Mouse (Mus musculus) midbrain, embryonic 12.5 days (tissue): Measurements from ENCODE around the gene Prkab2. TPM values are rescaled to one million over a fixed set of nuclear protein-coding genes. Genes with fewer than 3 reads are reported as not detected.

Experiments
- ATAC-seq: fragments of 200-750 bp; cut with Nextera tagmentation; 2 replicates; pipeline ENCODE4 v1.8.0; 2017; ENCODE audit warnings: low read depth, moderate TSS enrichment, moderate library complexity; ENCODE audit not compliant: low FRiP score
- H3K27ac ChIP-seq: fragments of 300-500 bp; sonication (generic); replicated peaks from 2 replicates; pipeline ENCODE4 v1.5.1; 2016; ENCODE audit warnings: mild to moderate bottlenecking
- H3K27me3 ChIP-seq: fragments of 300-500 bp; sonication (generic); 2 replicates; pipeline ENCODE4 v1.6.1; 2016; ENCODE audit warnings: mild to moderate bottlenecking
- H3K36me3 ChIP-seq: fragments of 300-500 bp; sonication (generic); 2 replicates; pipeline ENCODE4 v1.6.1; 2016
- H3K4me1 ChIP-seq: fragments of 300-500 bp; sonication (generic); 2 replicates; pipeline ENCODE4 v1.6.1; 2016
- H3K4me2 ChIP-seq: fragments of 300-500 bp; sonication (generic); replicated peaks from 2 replicates; pipeline ENCODE4 v1.6.1; 2016; ENCODE audit warnings: mild to moderate bottlenecking, moderate library complexity
- H3K4me3 ChIP-seq: fragments of 300-500 bp; sonication (generic); 2 replicates; pipeline ENCODE4 v1.5.1; 2016; ENCODE audit warnings: mild to moderate bottlenecking
- H3K9ac ChIP-seq: fragments of 300-500 bp; sonication (generic); replicated peaks from 2 replicates; pipeline ENCODE4 v1.6.1; 2016; ENCODE audit warnings: mild to moderate bottlenecking, moderate library complexity
- H3K9me3 ChIP-seq: fragments of 300-500 bp; sonication (generic); 2 replicates; pipeline ENCODE4 v1.6.1; 2016; ENCODE audit warnings: mild to moderate bottlenecking
- WGBS: fragments of 180-500 bp; shearing (Covaris S2); methylation state at CpG from one replicate; pipeline ENCODE4 v1.1.7; 2016; 5-methylcytosine and 5-hydroxymethylcytosine counted together
- microRNA-seq: library from miRNA; unstranded; fragments of <30 nt; microRNA quantifications from one replicate; pipeline ENCODE4, GENCODE M21; 2017
- polyA plus RNA-seq: library from polyadenylated mRNA; unstranded; fragments of >200 nt; fragmentation: Nextera tagmentation; extraction: Ambion mirVana; gene quantifications from 2 replicates; pipeline ENCODE4 v1.2.1, GENCODE M21; 2016

Gene Prkab2
- polyA plus RNA-seq, 1 experiment from 2014 or later: 8.4 TPM

GRCm38 (mm10) chr3:97699061-97699460 is 41.1 kb downstream of the Prkab2 start:
- Histone ChIP-seq H3K4me3 (no peak overlapping the region), H3K27ac (no peak overlapping the region), H3K4me1 (no peaks in the 10 kb centered on the region), H3K36me3 (no peaks in the 10 kb centered on the region), H3K4me2 (no peak overlapping the region), H3K9ac (no peak overlapping the region), H3K9me3 (no peaks in the 10 kb centered on the region), H3K27me3 (no peaks in the 10 kb centered on the region)
- 87% methylated on average over 3 of the region's 3 CpGs for WGBS
- no peak for ATAC-seq

GRCm38 (mm10) chr3:97701198-97701597 is 43.2 kb downstream of the Prkab2 start:
- Histone ChIP-seq H3K27me3 (no peaks in the 10 kb centered on the region), H3K4me3 (no peak overlapping the region), H3K4me2 (no peak overlapping the region), H3K36me3 (no peaks in the 10 kb centered on the region), H3K27ac (no peak overlapping the region), H3K9me3 (no peaks in the 10 kb centered on the region), H3K9ac (no peak overlapping the region), H3K4me1 (no peaks in the 10 kb centered on the region)
- no peak for ATAC-seq
- WGBS: 58% methylated on average over 3 of the region's 3 CpGs

- Histone ChIP-seq H3K36me3 (no peaks in the 10 kb centered on the region), H3K9ac (no peak overlapping the region), H3K27me3 (no peaks in the 10 kb centered on the region), H3K4me2 (no peak overlapping the region), H3K27ac (no peak overlapping the region), H3K9me3 (no peaks in the 10 kb centered on the region), H3K4me3 (no peak overlapping the region), H3K4me1 (no peaks in the 10 kb centered on the region)
- ATAC-seq: no peak
- WGBS: 94% methylated on average over 11 of the region's 11 CpGs
Measured at GRCm38 (mm10) chr3:97702448-97703080, 44.6 kb downstream of the Prkab2 start.

- H3K9me3 ChIP-seq: no peaks in the 10 kb centered on the region
- H3K27me3 ChIP-seq: no peaks in the 10 kb centered on the region
- no peak overlapping the region for H3K9ac ChIP-seq
- WGBS: 86% methylated on average over 3 of the region's 3 CpGs
- no peak for ATAC-seq
- H3K4me3 ChIP-seq: no peak overlapping the region
- H3K4me1 ChIP-seq: no peaks in the 10 kb centered on the region
- H3K36me3 ChIP-seq: no peaks in the 10 kb centered on the region
- H3K4me2 ChIP-seq: no peak overlapping the region
- no peak overlapping the region for H3K27ac ChIP-seq
Measured at GRCm38 (mm10) chr3:97705508-97705907, 47.5 kb downstream of the Prkab2 start.

GRCm38 (mm10) chr3:97706561-97706960 is 48.6 kb downstream of the Prkab2 start:
- no peak overlapping the region for H3K4me2 ChIP-seq
- H3K27me3 ChIP-seq: no peaks in the 10 kb centered on the region
- H3K36me3 ChIP-seq: no peaks in the 10 kb centered on the region
- H3K27ac ChIP-seq: no peak overlapping the region
- H3K4me1 ChIP-seq: no peaks in the 10 kb centered on the region
- H3K9ac ChIP-seq: no peak overlapping the region
- no peaks in the 10 kb centered on the region for H3K9me3 ChIP-seq
- no peak for ATAC-seq
- no peak overlapping the region for H3K4me3 ChIP-seq
- WGBS: 84% methylated on average over 4 of the region's 4 CpGs

GRCm38 (mm10) chr3:97710134-97710533 is 52.1 kb downstream of the Prkab2 start:
- Histone ChIP-seq H3K36me3 (no peaks in the 10 kb centered on the region), H3K4me1 (no peaks in the 10 kb centered on the region)
- WGBS: 92% methylated on average over 11 of the region's 11 CpGs

GRCm38 (mm10) chr3:97710881-97711280 is 52.9 kb downstream of the Prkab2 start:
- Histone ChIP-seq H3K4me3 (no peak overlapping the region), H3K9me3 (no peaks in the 10 kb centered on the region), H3K4me1 (no peaks in the 10 kb centered on the region), H3K4me2 (no peak overlapping the region), H3K9ac (no peak overlapping the region), H3K27me3 (no peaks in the 10 kb centered on the region), H3K36me3 (no peaks in the 10 kb centered on the region), H3K27ac (no peak overlapping the region)
- ATAC-seq: no peak
- WGBS: 59% methylated on average over 5 of the region's 5 CpGs

More at GRCm38 (mm10) chr3:97710134-97710533, 52.1 kb downstream of the Prkab2 start:
- no peak for ATAC-seq
- Histone ChIP-seq H3K4me3 (no peak overlapping the region), H3K27ac (no peak overlapping the region), H3K9me3 (no peaks in the 10 kb centered on the region), H3K9ac (no peak overlapping the region), H3K27me3 (no peaks in the 10 kb centered on the region), H3K4me2 (no peak overlapping the region)

- Histone ChIP-seq H3K4me3 (no peak overlapping the region), H3K27ac (no peak overlapping the region), H3K9ac (no peak overlapping the region), H3K4me1 (no peaks in the 10 kb centered on the region), H3K4me2 (no peak overlapping the region), H3K27me3 (no peaks in the 10 kb centered on the region), H3K36me3 (no peaks in the 10 kb centered on the region), H3K9me3 (no peaks in the 10 kb centered on the region)
- 72% methylated on average over 1 of the region's 1 CpGs for WGBS
- no peak for ATAC-seq
Measured at GRCm38 (mm10) chr3:97715922-97716321, 57.9 kb downstream of the Prkab2 start.

GRCm38 (mm10) chr3:97719116-97719515 is 61.1 kb downstream of the Prkab2 start:
- ATAC-seq: no peak
- Histone ChIP-seq H3K27me3 (no peaks in the 10 kb centered on the region), H3K9ac (no peak overlapping the region), H3K36me3 (no peaks in the 10 kb centered on the region), H3K4me1 (no peaks in the 10 kb centered on the region), H3K4me2 (no peak overlapping the region), H3K9me3 (0 out of 2 replicates have a peak, but pooled peaks cover 7% of the 10 kb centered on the region), H3K4me3 (no peak overlapping the region), H3K27ac (no peak overlapping the region)
- WGBS: 86% methylated on average over 9 of the region's 9 CpGs

Small RNAs within 50 kb of the gene (microRNA-seq; reads per million reads assigned to microRNA genes)
- not detected for gene Mir7225

Other genes with a start within 250 kb of the Prkab2 start
- gene Olfr1402, start 236.2 kb upstream of the Prkab2 start, polyA plus RNA-seq: not detected in 2 replicates
- gene Chd1l, start 48.0 kb upstream of the Prkab2 start, polyA plus RNA-seq: 14.9 and 16.4 TPM in 2 replicates
- 0.46 and 0.85 TPM in 2 replicates for gene Fmo5, start 29.4 kb upstream of the Prkab2 start, polyA plus RNA-seq
- gene Gm17651, start 16.5 kb downstream of the Prkab2 start, polyA plus RNA-seq: not detected in 2 replicates
- gene Pde4dip, start 230.5 kb downstream of the Prkab2 start, polyA plus RNA-seq: 38.1 and 39.9 TPM in 2 replicates
- gene Sec22b, start 243.0 kb downstream of the Prkab2 start, polyA plus RNA-seq: 98.7 and 101 TPM in 2 replicates